Mouse (Mus musculus): ENCODE data around the gene Trcg1. TPM values are rescaled to one million over a fixed set of nuclear protein-coding genes. Genes with fewer than 3 reads are reported as not detected.

The Trcg1 gene
- polyA plus RNA-seq, 2 experiments from 2014 or later = not detected

Other genes starting within 250 kb of the Trcg1 start
- 1 to 10 TPM; 3.4 to 5.0 TPM for gene Ptpn9, start 241.6 kb upstream of the Trcg1 start, polyA plus RNA-seq (2017; shearing (Covaris generic))
- gene Sin3a, start 164.5 kb upstream of the Trcg1 start, polyA plus RNA-seq (2017; shearing (Covaris generic)) = 10 to 100 TPM; 44.7 to 47.9 TPM
- 100 to 1,000 TPM in 1 of 2 experiments, 10 to 100 TPM in 1; 41.1 to 119 TPM for gene Man2c1, start 105.9 kb upstream of the Trcg1 start, polyA plus RNA-seq (2017; shearing (Covaris generic))
- 10 to 100 TPM; 23.4 to 43.1 TPM for gene Neil1, start 88.3 kb upstream of the Trcg1 start, polyA plus RNA-seq (2017; shearing (Covaris generic))
- 100 to 1,000 TPM; 295 to 389 TPM for gene Commd4, start 78.2 kb upstream of the Trcg1 start, polyA plus RNA-seq (2017; shearing (Covaris generic))
- 10 to 100 TPM; 15.1 to 22.6 TPM for gene 1700017B05Rik, start 26.1 kb downstream of the Trcg1 start, polyA plus RNA-seq (2017; shearing (Covaris generic))
- 100 to 1,000 TPM; 157 to 228 TPM for gene Ppcdc, start 203.6 kb downstream of the Trcg1 start, polyA plus RNA-seq (2017; shearing (Covaris generic))
- under 1 TPM in 1 of 2 experiments, not detected in 1; 0.26 TPM for gene Scamp5, start 231.5 kb downstream of the Trcg1 start, polyA plus RNA-seq (2017; shearing (Covaris generic))

Data from CD4-positive, CD25-positive, alpha-beta regulatory T cell, adult 4 months (primary cell).